Mouse (Mus musculus) liver, embryonic 14.5 days (tissue): ENCODE measurements around the gene Tnik.

ENCODE experiments used
- CTCF ChIP-seq: IDR thresholded peaks from 2 replicates; pipeline ENCODE4 v1.5.1; 2016; ENCODE audit warnings: antibody characterized with exemption, low read depth, control low read depth
- EP300 ChIP-seq: IDR thresholded peaks from 2 replicates; pipeline ENCODE4 v1.6.1; 2016; ENCODE audit warnings: antibody characterized with exemption, low read depth

- no peak for TF ChIP-seq EP300
- no peak for TF ChIP-seq CTCF
Observed at GRCm38 (mm10) chr3:28509337-28509935, 246.4 kb downstream of the Tnik start.
